Mouse (Mus musculus) inflammation-experienced regulatory T-cells, adult 6 months (primary cell): ENCODE results near the gene Cdr2. TPM values are rescaled to one million over a fixed set of nuclear protein-coding genes. Genes with fewer than 3 reads are reported as not detected.
"Not testable (repeated sequence)": the region's sequence is repeated elsewhere in the genome, so short reads cannot be mapped to it uniquely, and the experiment has no call there.

ENCODE experiments used
- ATAC-seq: one replicate; pipeline ENCODE4 v1.8.0; 2017
- polyA plus RNA-seq, 3 experiments: library from polyadenylated mRNA; unstranded; fragments of 100-300 nt; shearing (Covaris generic); gene quantifications; one replicate each; pipeline ENCODE4 v1.2.1; 2017

Cdr2 gene
- 1 to 10 TPM; 1.2 to 1.4 (median 1.3) TPM for polyA plus RNA-seq

GRCm38 (mm10) chr7:120982200-120982841, at the start of gene Cdr2, which contains the start of gene Mfsd13b:
Cdr2 (minus strand) TSS chr7:120982312.
Mfsd13b (plus strand) TSS chr7:120982509.
- peak; percentile 98 for ATAC-seq

- not testable (repeated sequence) for ATAC-seq
These were observed 47.8 kb upstream of the Cdr2 start for GRCm38 (mm10) chr7:121029947-121030346.

- ATAC-seq, result no peak
These were observed 44.2 kb upstream of the Cdr2 start for GRCm38 (mm10) chr7:121026300-121026699.

- ATAC-seq, result no peak
These were observed 43.3 kb upstream of the Cdr2 start for GRCm38 (mm10) chr7:121025221-121026008.

DNA sequence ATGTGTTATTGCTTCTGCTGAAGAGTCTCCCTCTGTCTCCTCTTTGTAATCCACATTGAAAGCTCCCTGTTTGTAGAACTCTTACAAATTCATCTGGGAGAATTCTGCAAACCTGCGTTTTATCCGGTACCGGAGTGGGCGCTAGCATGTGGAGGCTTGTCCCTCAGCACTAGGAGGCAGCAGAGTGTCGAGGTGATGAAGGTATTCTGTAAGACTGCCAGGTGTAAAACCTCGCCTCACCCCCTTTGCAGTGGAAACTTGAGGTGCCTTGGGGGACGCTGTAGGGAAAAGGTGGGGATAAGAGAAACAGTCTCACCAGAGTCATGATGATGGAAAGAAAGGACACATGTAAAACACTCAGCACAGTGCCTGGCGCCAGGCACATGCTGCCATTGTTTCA, 38.2 kb upstream of the Cdr2 start:
- ATAC-seq, result no peak

- no peak for ATAC-seq
These were observed 36.7 kb upstream of the Cdr2 start for GRCm38 (mm10) chr7:121018778-121019177.

GRCm38 (mm10) chr7:121014486-121014885, 32.4 kb upstream of the Cdr2 start:
- no peak for ATAC-seq

GRCm38 (mm10) chr7:121011794-121012689, 29.9 kb upstream of the Cdr2 start:
- ATAC-seq, result no peak

DNA sequence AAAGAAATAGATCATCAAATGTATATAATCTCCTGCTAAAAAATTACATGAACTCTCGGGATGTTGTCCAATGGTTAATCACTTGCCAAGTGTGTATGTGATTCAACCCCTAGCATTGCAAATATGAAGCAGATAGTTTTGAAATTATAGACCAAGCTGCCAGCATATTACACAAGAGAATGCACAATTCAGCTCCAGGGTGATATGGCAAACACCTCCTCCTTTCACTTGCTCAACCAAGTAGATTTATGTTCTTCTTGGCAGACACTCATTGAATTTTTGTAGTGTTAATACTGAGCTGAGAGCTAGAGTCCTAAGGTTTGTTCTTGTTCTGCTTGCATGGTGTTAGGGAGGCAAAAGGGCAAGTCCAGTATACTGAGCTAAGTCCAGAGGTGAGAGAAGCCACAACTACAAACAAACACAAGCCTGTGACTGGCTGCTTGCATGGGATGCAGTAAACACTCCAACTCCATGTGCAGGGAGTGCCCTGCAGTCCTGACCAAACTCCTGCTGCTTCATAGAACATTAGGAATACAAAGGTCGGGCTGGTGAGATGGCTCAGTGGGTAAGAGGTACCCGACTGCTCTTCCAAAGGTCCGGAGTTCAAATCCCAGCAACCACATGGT, 21.8 kb upstream of the Cdr2 start:
- no peak for ATAC-seq

- ATAC-seq, result no peak
These were observed 20.4 kb upstream of the Cdr2 start for GRCm38 (mm10) chr7:121002407-121002928.

GRCm38 (mm10) chr7:121001879-121002278, 19.8 kb upstream of the Cdr2 start:
- ATAC-seq, result no peak

- no peak for ATAC-seq
These were observed 18.1 kb upstream of the Cdr2 start for GRCm38 (mm10) chr7:121000065-121000822.

- ATAC-seq, result no peak
These were observed 17.0 kb upstream of the Cdr2 start for GRCm38 (mm10) chr7:120999021-120999530.

DNA sequence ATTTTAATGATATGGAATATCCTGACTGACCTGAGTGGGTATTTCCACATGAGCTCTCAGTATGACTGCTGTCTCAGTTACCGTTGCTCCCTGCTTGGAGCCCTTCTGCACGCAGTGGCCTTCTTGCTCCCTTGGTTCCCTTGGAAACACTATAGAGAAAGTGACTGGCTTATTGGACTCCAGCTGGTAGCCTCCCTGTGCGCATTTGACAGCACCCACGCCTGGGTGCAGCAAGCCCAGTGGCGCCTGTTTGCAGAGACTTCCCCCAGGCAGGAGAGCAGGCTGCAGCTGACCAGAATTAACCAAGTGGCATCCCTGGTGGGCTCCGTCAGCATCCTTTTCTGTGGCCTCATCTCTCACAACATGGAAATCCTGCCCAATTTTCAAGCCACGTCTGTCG, 9.1 kb upstream of the Cdr2 start:
- no peak for ATAC-seq

- no peak for ATAC-seq
These were observed 856 bp upstream of the Cdr2 start for GRCm38 (mm10) chr7:120982968-120983367.

DNA sequence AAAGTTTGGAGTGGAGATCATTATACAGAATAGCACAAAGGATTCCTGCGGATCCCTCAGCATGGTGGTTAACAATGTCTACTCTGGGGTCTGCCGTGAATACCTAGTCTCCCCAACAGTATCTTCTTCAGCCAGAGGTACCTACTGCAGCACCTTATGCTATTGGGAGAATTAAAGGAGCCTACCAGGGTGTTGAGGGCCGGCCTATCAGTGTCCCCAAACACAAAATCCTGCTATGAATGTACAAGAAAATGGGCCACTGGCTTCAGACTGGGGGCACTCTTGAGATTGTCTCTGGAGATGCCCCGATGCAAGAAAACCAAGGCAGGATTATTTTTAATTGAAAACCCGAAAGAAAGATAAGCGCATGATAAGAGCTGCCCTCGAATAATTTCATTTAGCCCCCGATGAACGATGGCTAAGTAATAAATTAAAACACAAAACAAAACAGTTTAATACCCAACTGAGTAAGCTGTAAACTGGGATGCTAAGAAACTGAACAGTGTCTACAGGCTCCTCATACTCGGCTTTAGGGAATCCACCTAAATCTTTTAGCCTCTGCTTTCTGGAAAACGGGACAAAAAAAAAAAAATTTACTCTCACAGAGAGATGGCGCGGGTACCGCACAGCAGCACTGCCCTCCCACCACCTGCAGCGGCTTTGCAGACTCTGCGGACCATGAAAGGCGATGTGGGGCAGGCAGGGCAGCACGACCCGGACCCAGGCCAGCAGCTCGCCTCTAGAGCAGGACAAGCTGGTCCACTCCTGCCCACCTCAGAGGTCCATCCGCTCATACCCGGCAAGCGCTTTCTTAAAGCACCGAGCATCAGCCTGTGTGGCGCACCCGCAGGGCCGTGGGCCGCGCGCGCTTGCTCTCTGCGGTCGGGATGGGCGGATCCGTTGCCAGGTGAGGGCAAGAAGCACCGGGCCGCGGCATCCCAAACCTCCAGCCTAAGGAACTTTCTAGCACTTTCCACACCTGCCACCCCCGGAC, 884 bp downstream of the Cdr2 start:
- peak; percentile 28 for ATAC-seq

DNA sequence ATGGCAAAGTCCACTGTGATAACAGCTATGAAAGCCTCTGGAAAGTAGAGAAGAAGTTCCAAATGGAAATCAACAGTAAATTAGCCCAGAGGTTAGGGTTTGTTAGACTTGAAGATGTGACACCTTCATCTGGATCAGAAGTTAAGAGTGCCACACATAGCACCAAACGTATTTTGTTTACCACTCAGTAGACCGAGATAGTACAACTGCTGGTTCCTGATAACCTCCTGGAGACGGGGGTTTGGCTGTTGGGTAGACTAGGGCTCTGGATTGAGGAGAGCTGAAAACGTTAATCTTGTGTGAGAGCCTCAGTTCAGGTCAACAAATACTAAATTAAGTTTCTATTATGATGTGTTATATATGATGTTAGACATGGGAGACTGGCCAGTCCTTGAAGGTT, 2.1 kb downstream of the Cdr2 start:
- no peak for ATAC-seq

DNA sequence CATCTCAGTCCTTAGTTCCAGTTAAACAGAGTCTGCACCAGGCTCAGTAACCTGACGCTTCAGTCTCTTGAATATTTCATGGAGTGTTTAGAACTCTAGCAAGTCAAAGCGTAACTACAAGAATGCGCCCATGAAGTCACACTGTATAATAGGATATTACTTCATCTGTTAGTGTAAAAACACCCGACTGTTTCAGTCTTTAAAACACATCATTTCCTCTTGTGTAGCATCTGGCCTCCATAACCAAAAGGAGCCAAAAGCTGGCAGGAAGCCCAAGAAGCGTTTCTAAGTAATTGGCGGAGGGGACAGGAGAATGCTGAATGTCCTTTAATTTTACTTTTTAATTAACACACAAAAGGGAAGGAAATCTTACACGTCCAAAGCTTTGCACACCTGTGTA, 5.0 kb downstream of the Cdr2 start:
- ATAC-seq, result no peak

- no peak for ATAC-seq
These were observed 8.1 kb downstream of the Cdr2 start for GRCm38 (mm10) chr7:120974001-120974400.

DNA sequence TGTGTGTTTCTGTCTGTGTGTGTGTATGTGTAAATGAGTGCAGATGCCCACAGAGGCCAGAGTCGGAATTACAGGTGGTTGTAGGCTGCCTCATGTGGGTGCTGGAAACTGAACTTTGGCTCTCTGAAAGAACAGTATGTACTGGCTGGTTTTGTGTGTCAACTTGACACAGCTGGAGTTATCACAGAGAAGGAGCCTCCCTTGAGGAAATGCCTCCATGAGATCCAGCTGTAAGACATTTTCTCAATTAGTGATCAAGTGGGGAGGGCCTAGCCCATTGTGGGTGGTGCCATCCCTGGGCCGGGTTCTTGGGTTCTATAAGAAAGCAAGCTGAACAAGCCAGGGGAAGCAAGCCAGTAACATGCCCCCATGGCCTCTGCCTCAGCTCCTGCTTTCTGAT, 9.6 kb downstream of the Cdr2 start:
- ATAC-seq, result not testable (repeated sequence)
